Mouse (Mus musculus) MEL (cell line): ENCODE results near the gene Igf2bp1.
A peak's percentile ranks its signal among the peaks of the same experiment; 100 is the strongest.

Experiments
- CTCF ChIP-seq, 3 experiments: IDR thresholded peaks in 2 of 3; conservative IDR thresholded peaks in 1 of 3; 2 replicates each; pipeline ENCODE4 v1.5.1; 2011 to 2012; ENCODE audit warnings: low read length in 3 of 3, low read depth in 2 of 3, mild to moderate bottlenecking in 2 of 3, improper control_type of control experiment in 1 of 3, inconsistent platforms in 1 of 3, mixed read lengths in 1 of 3, moderate library complexity in 1 of 3; ENCODE audit not compliant: control insufficient read depth in 1 of 3, insufficient read depth in 1 of 3, poor library complexity in 1 of 3, severe bottlenecking in 1 of 3
- E2F4 ChIP-seq: IDR thresholded peaks from 2 replicates; pipeline ENCODE4 v1.6.1; 2011; ENCODE audit warnings: low read depth, low read length, improper control_type of control experiment, borderline replicate concordance
- EP300 ChIP-seq, 2 experiments: IDR thresholded peaks; 2 replicates each; pipeline ENCODE4 v1.6.1; 2011; ENCODE audit warnings: improper control_type of control experiment in 2 of 2, low read length in 2 of 2, low read depth in 1 of 2, mild to moderate bottlenecking in 1 of 2
- MAFK ChIP-seq: IDR thresholded peaks from 2 replicates; pipeline ENCODE4 v1.6.1; 2011; ENCODE audit warnings: low read depth, mild to moderate bottlenecking, low read length, improper control_type of control experiment, borderline replicate concordance
- MXI1 ChIP-seq: IDR thresholded peaks from 2 replicates; pipeline ENCODE4 v1.6.1; 2011; ENCODE audit warnings: mild to moderate bottlenecking, low read depth, low read length, improper control_type of control experiment
- POLR2A ChIP-seq, 2 experiments: IDR thresholded peaks; 2 replicates each; pipeline ENCODE4 v1.6.1; 2011 to 2012; ENCODE audit warnings: low read length in 2 of 2, mild to moderate bottlenecking in 2 of 2, control low read depth in 1 of 2, improper control_type of control experiment in 1 of 2, low read depth in 1 of 2, moderate library complexity in 1 of 2; ENCODE audit not compliant: control insufficient read depth in 1 of 2, insufficient read depth in 1 of 2, poor library complexity in 1 of 2
- POLR2AphosphoS2 ChIP-seq: IDR thresholded peaks from 2 replicates; pipeline ENCODE4 v1.6.1; 2011; ENCODE audit warnings: low read length, improper control_type of control experiment
- TAL1 ChIP-seq: IDR thresholded peaks from 2 replicates; pipeline ENCODE4 v1.6.1; 2012; ENCODE audit warnings: mild to moderate bottlenecking, inconsistent platforms, low read length, moderate library complexity, mixed read lengths
- USF2 ChIP-seq, 2 experiments: IDR thresholded peaks; 2 replicates each; pipeline ENCODE4 v1.6.1; 2011 to 2012; ENCODE audit warnings: improper control_type of control experiment in 2 of 2, low read length in 2 of 2, borderline replicate concordance in 1 of 2, inconsistent platforms in 1 of 2, low read depth in 1 of 2, mild to moderate bottlenecking in 1 of 2; ENCODE audit not compliant: insufficient read depth in 1 of 2

- TF ChIP-seq POLR2A (IDR thresholded peaks at IDR 0.05; ENCODE audit: control insufficient read depth in 1 of 2, insufficient read depth in 1 of 2, low read depth in 1 of 2, low read length in 2 of 2, poor library complexity in 1 of 2), result no peak
- TF ChIP-seq CTCF (IDR thresholded peaks at IDR 0.05 in 2 of 3, conservative IDR thresholded peaks at IDR 0.05 in 1 of 3; ENCODE audit: control insufficient read depth in 1 of 3, insufficient read depth in 1 of 3, low read depth in 2 of 3, low read length in 3 of 3, poor library complexity in 1 of 3, severe bottlenecking in 1 of 3), result no peak
- no peak for TF ChIP-seq MXI1
- TF ChIP-seq MAFK, result no peak
- no peak for TF ChIP-seq USF2 (IDR thresholded peaks at IDR 0.05; ENCODE audit: borderline replicate concordance in 1 of 2, insufficient read depth in 1 of 2, low read depth in 1 of 2, low read length in 2 of 2)
- no peak for TF ChIP-seq E2F4
- TF ChIP-seq POLR2AphosphoS2, result peak; percentile 22
- no peak for TF ChIP-seq TAL1
- no peak for TF ChIP-seq EP300 (IDR thresholded peaks at IDR 0.05; ENCODE audit: low read depth in 1 of 2, low read length in 2 of 2)
Observed at GRCm38 (mm10) chr11:96044803-96045567, 39.2 kb upstream of the Igf2bp1 start.
